Mouse (Mus musculus): ENCODE data around the gene Cort. TPM values are rescaled to one million over a fixed set of nuclear protein-coding genes. Genes with fewer than 3 reads are reported as not detected.
"Not testable (repeated sequence)": the region's sequence is repeated elsewhere in the genome, so short reads cannot be mapped to it uniquely, and the experiment has no call there.

Gene Cort
- 1.2 TPM in 1 of 2 replicates, not detected in the other for polyA plus RNA-seq (2015; fragmentation: Nextera tagmentation; extraction: Ambion mirVana)

- H3K27ac ChIP-seq, result no peak within 1 kb of the TSS
- no peaks in the 10 kb centered on the region for H3K27me3 ChIP-seq
- peaks cover 50% of the 10 kb centered on the region for H3K36me3 ChIP-seq
- H3K4me2 ChIP-seq, result no peak within 1 kb of the TSS
- WGBS, result 82% methylated on average over 11 of the region's 11 CpGs
- no peaks in the 10 kb centered on the region for H3K9me3 ChIP-seq
- H3K4me1 ChIP-seq, result 0 out of 2 replicates have a peak, but pooled peaks cover 4% of the 10 kb centered on the region
- no peak within 1 kb of the TSS for H3K4me3 ChIP-seq
- no peak for ATAC-seq (ENCODE audit: insufficient number of reproducible peaks, insufficient read depth, low FRiP score, low TSS enrichment, low read depth)
- peak within 1 kb of the TSS; percentile 44; the same call in 1 of the 2 replicates for H3K9ac ChIP-seq
Measured at GRCm38 (mm10) chr4:149126663-149127062, at the start of gene Cort. Gene Cort (minus strand): TSS chr4:149126763.

DNA sequence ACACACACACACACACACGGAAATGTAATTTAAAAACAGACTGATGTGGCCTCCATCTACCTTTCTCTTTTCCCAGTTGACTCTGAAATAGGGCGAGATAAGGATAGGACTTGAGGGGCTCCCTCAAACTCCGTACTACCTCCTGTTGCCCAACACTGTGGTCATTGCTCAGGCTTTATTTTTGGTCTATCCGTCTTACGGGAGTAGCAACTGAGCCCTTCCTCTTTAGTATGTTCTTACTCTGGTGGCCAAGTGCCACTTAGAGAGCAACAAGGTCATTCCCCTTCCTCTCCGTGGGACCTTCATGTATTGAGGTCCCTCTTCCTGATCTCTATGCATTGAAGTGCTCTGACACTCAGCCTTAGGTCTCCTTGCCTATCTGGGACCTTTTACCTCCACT, 47.1 kb upstream of the Cort start:
- Histone ChIP-seq H3K9ac (no peak overlapping the region), H3K9me3 (no peaks in the 10 kb centered on the region), H3K4me1 (peaks cover 24% of the 10 kb centered on the region), H3K4me3 (no peak overlapping the region), H3K27ac (no peak overlapping the region), H3K27me3 (no peaks in the 10 kb centered on the region), H3K36me3 (no peaks in the 10 kb centered on the region), H3K4me2 (no peak overlapping the region)
- 88% methylated on average over 6 of the region's 6 CpGs for WGBS
- ATAC-seq (ENCODE audit: insufficient number of reproducible peaks, insufficient read depth, low FRiP score, low TSS enrichment, low read depth), result no peak

DNA sequence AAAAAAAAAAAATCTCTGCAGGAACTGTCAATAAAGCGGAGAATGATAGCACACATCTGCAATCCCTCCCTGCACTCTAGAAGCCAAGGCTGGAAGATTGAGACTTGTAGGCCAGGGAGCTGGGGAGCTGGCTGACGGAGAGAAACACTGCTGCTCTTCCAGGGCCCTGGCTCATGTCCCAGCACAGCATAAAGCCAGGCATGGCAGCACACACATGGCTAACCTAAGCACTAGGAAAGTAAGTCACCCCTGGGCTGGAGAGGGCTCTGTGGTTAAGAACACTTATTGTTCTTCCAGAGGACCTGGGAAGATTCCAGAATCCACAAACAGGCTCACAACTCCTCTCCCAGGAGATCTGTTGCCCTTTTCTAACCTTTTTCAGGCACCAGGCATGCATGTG, 46.1 kb upstream of the Cort start:
- Histone ChIP-seq H3K4me1 (peaks cover 17% of the 10 kb centered on the region; the same call in 1 of the 2 replicates), H3K27ac (peak overlapping the region; percentile 75; the same call in 1 of the 2 replicates), H3K4me2 (no peak overlapping the region), H3K4me3 (no peak overlapping the region), H3K27me3 (no peaks in the 10 kb centered on the region), H3K36me3 (no peaks in the 10 kb centered on the region), H3K9me3 (no peaks in the 10 kb centered on the region), H3K9ac (0 out of 2 replicates have a peak overlapping the region, but pooled peaks have one; percentile 12)
- 63% methylated on average over 2 of the region's 2 CpGs for WGBS
- ATAC-seq (ENCODE audit: insufficient number of reproducible peaks, insufficient read depth, low FRiP score, low TSS enrichment, low read depth), result no peak

GRCm38 (mm10) chr4:149172083-149172482, 45.5 kb upstream of the Cort start:
- Histone ChIP-seq H3K27ac (peak overlapping the region; percentile 75; the same call in 1 of the 2 replicates), H3K4me2 (no peak overlapping the region), H3K4me1 (peaks cover 15% of the 10 kb centered on the region; the same call in 1 of the 2 replicates), H3K9me3 (no peaks in the 10 kb centered on the region), H3K9ac (no peak overlapping the region), H3K4me3 (no peak overlapping the region), H3K27me3 (no peaks in the 10 kb centered on the region), H3K36me3 (no peaks in the 10 kb centered on the region)
- ATAC-seq (ENCODE audit: insufficient number of reproducible peaks, insufficient read depth, low FRiP score, low TSS enrichment, low read depth), result no peak
- 87% methylated on average over 5 of the region's 5 CpGs for WGBS

GRCm38 (mm10) chr4:149171581-149171981, 45.0 kb upstream of the Cort start:
- no peak overlapping the region for H3K27ac ChIP-seq
- WGBS, result 68% methylated on average over 5 of the region's 5 CpGs
- ATAC-seq (ENCODE audit: insufficient number of reproducible peaks, insufficient read depth, low FRiP score, low TSS enrichment, low read depth), result no peak

GRCm38 (mm10) chr4:149170394-149170931, 43.9 kb upstream of the Cort start:
- 53% methylated on average over 7 of the region's 7 CpGs for WGBS
- Histone ChIP-seq H3K36me3 (no peaks in the 10 kb centered on the region), H3K4me2 (no peak overlapping the region), H3K9me3 (no peaks in the 10 kb centered on the region), H3K27ac (no peak overlapping the region), H3K4me3 (no peak overlapping the region), H3K4me1 (peaks cover 20% of the 10 kb centered on the region), H3K9ac (no peak overlapping the region), H3K27me3 (no peaks in the 10 kb centered on the region)
- ATAC-seq (ENCODE audit: insufficient number of reproducible peaks, insufficient read depth, low FRiP score, low TSS enrichment, low read depth), result no peak

More at GRCm38 (mm10) chr4:149171581-149171981, 45.0 kb upstream of the Cort start:
- no peak overlapping the region for H3K4me3 ChIP-seq
- no peaks in the 10 kb centered on the region for H3K9me3 ChIP-seq
- peaks cover 15% of the 10 kb centered on the region; the same call in 1 of the 2 replicates for H3K4me1 ChIP-seq
- no peak overlapping the region for H3K9ac ChIP-seq
- H3K4me2 ChIP-seq, result no peak overlapping the region
- H3K27me3 ChIP-seq, result no peaks in the 10 kb centered on the region
- no peaks in the 10 kb centered on the region for H3K36me3 ChIP-seq

DNA sequence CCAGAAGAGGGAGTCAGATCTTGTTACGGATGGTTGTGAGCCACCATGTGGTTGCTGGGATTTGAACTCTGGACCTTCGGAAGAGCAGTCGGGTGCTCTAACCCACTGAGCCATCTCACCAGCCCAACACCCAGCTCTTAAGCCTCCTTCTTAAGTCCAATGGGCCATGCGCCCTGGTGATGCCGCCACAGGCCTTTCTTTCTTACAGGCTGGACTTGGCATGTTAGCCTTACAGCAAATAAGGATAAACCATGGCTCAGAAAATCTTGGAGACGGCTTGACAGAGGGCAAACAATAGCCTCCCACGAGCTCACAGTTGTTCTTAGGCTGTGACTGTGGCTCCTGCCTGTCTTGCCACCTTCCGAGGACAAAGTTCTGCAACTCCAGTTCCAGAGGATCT, 43.4 kb upstream of the Cort start:
- peaks cover 24% of the 10 kb centered on the region for H3K4me1 ChIP-seq
- H3K4me3 ChIP-seq; ATAC-seq (ENCODE audit: insufficient number of reproducible peaks, insufficient read depth, low FRiP score, low TSS enrichment, low read depth); H3K4me2 ChIP-seq; H3K27ac ChIP-seq; H3K36me3 ChIP-seq; H3K27me3 ChIP-seq; H3K9ac ChIP-seq; H3K9me3 ChIP-seq: not testable (repeated sequence)
- WGBS, result 85% methylated on average over 8 of the region's 8 CpGs

- Histone ChIP-seq H3K27me3 (no peaks in the 10 kb centered on the region), H3K36me3 (peaks cover 11% of the 10 kb centered on the region; the same call in 1 of the 2 replicates), H3K4me2 (no peak overlapping the region), H3K9ac (no peak overlapping the region), H3K4me1 (peaks cover 25% of the 10 kb centered on the region), H3K4me3 (no peak overlapping the region), H3K9me3 (no peaks in the 10 kb centered on the region), H3K27ac (no peak overlapping the region)
- WGBS, result 70% methylated on average over 2 of the region's 2 CpGs
- ATAC-seq (ENCODE audit: insufficient number of reproducible peaks, insufficient read depth, low FRiP score, low TSS enrichment, low read depth), result no peak
Measured at GRCm38 (mm10) chr4:149168016-149168415, 41.5 kb upstream of the Cort start.

- Histone ChIP-seq H3K4me3 (peak overlapping the region; percentile 87), H3K4me2 (peak overlapping the region; percentile 85), H3K27ac (peak overlapping the region; percentile 87), H3K9me3 (no peaks in the 10 kb centered on the region), H3K9ac (peak overlapping the region; percentile 91), H3K4me1 (peaks cover 16% of the 10 kb centered on the region), H3K36me3 (peaks cover 18% of the 10 kb centered on the region), H3K27me3 (no peaks in the 10 kb centered on the region)
- no peak; the same call in 1 of the 2 replicates for ATAC-seq (ENCODE audit: insufficient number of reproducible peaks, insufficient read depth, low FRiP score, low TSS enrichment, low read depth)
- WGBS, result 1% methylated on average over 27 of the region's 27 CpGs
Measured at GRCm38 (mm10) chr4:149166957-149167611, 40.5 kb upstream of the Cort start.

DNA sequence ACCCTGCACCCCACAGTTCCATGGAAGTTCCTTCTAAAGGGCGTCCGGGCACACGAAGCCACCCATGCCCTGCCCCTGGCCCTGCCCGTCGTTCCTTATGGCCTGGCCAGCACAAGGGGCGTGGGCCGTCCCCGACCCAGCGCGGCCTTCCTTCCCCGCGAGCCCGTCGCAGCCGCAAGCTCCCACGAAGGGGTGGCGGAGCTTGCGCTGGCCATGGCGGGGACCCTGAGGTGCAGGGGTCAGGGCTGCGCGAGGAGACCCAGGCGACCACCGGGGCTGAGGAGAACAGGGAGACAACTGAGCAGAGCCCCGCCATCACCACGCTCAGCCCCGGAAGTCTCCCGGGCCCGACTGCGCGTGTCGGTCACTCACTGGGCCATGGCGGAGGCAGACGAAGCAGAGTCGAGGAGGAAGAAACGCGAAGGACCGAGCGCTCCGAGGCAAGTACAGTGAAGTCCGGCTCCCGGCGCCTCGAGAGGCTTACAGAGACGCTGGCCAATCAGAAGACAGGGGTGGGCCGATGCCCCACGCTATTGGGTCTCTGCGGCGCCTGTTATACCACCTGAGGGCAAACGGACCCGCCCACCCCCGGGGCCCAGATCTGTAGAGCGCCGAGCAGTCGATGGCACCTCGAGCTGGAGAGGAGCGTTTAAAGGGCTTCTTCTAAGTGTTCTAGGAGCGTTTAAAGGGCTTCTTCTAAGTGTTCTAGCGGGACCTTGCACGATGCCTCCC, 39.8 kb upstream of the Cort start, which contains the start of gene Pgd:
Pgd (minus strand) TSS at position 557 of the 732 bp plus-strand sequence.
- ATAC-seq (ENCODE audit: insufficient number of reproducible peaks, insufficient read depth, low FRiP score, low TSS enrichment, low read depth), result peak; percentile 99

GRCm38 (mm10) chr4:149164150-149164549, 37.6 kb upstream of the Cort start:
- no peak overlapping the region for H3K9ac ChIP-seq
- no peaks in the 10 kb centered on the region for H3K27me3 ChIP-seq
- H3K4me1 ChIP-seq, result peaks cover 12% of the 10 kb centered on the region
- no peak overlapping the region for H3K27ac ChIP-seq
- H3K36me3 ChIP-seq, result peaks cover 47% of the 10 kb centered on the region
- H3K4me2 ChIP-seq, result no peak overlapping the region
- 55% methylated on average over 5 of the region's 5 CpGs for WGBS
- no peaks in the 10 kb centered on the region for H3K9me3 ChIP-seq
- no peak overlapping the region for H3K4me3 ChIP-seq
- no peak for ATAC-seq (ENCODE audit: insufficient number of reproducible peaks, insufficient read depth, low FRiP score, low TSS enrichment, low read depth)

More for the DNA sequence above, 39.8 kb upstream of the Cort start, which contains the start of gene Pgd:
- no peaks in the 10 kb centered on the region for H3K27me3 ChIP-seq
- peaks cover 25% of the 10 kb centered on the region for H3K36me3 ChIP-seq
- H3K4me3 ChIP-seq, result peak within 1 kb of the TSS; percentile 87
- under 1% methylated on average over 59 of the region's 59 CpGs for whole genome bisulfite sequencing
- peak within 1 kb of the TSS; percentile 91 for H3K9ac ChIP-seq
- H3K4me1 ChIP-seq, result peaks cover 12% of the 10 kb centered on the region
- peak within 1 kb of the TSS; percentile 87 for H3K27ac ChIP-seq
- peak within 1 kb of the TSS; percentile 85 for H3K4me2 ChIP-seq
- H3K9me3 ChIP-seq, result no peaks in the 10 kb centered on the region

Measured in embryonic facial prominence, embryonic 13.5 days (tissue).